Mouse (Mus musculus) layer of hippocampus, adult 8-10 months (tissue): Measurements from ENCODE around the gene Rplp0. TPM values are rescaled to one million over a fixed set of nuclear protein-coding genes. Genes with fewer than 3 reads are reported as not detected.

ENCODE experiments used
- DNase-seq, 2 experiments: peaks; one replicate each; pipeline ENCODE4 v3.0.0; 2022; ENCODE audit warnings: low spot score in 2 of 2
- microRNA-seq, 2 experiments: library from miRNA; unstranded; fragments of <30 nt; microRNA quantifications; one replicate each; pipeline ENCODE4 v1.2.0; 2022
- total RNA-seq, 4 experiments: library from RNA; stranded (reverse); gene quantifications; 2 replicates each; pipeline ENCODE4 v1.2.4; 2022

Gene Rplp0
- total RNA-seq, 4 experiments from 2014 or later, result 188 to 289 (median 230) TPM

GRCm38 (mm10) chr5:115580229-115581001 lies 21.1 kb downstream of the Rplp0 start:
- DNase-seq, result no peak

- no peak for DNase-seq
These were observed 22.4 kb downstream of the Rplp0 start for GRCm38 (mm10) chr5:115581662-115582061.

- no peak for DNase-seq
These were observed 26.3 kb downstream of the Rplp0 start for GRCm38 (mm10) chr5:115585616-115586015.

GRCm38 (mm10) chr5:115586166-115586565 lies 26.9 kb downstream of the Rplp0 start:
- no peak for DNase-seq

GRCm38 (mm10) chr5:115586780-115587179 lies 27.5 kb downstream of the Rplp0 start:
- no peak for DNase-seq

GRCm38 (mm10) chr5:115591028-115591427 lies 31.8 kb downstream of the Rplp0 start:
- DNase-seq, result no peak

- DNase-seq, result no peak
These were observed 32.2 kb downstream of the Rplp0 start for GRCm38 (mm10) chr5:115591506-115591905.

GRCm38 (mm10) chr5:115603561-115603960 lies 44.3 kb downstream of the Rplp0 start:
- no peak for DNase-seq

GRCm38 (mm10) chr5:115611566-115611965 lies 52.3 kb downstream of the Rplp0 start:
- DNase-seq, result no peak

Small RNA genes lying within 50 kb of the gene (microRNA-seq; reads per million reads assigned to microRNA genes)
- gene Mir7029, result 0 to 0.51 reads per million in 2 experiments

Other genes starting within 250 kb of the Rplp0 start
- 10 to 100 TPM; 83.6 to 93.5 (median 86.2) TPM for gene Srsf9, start 232.3 kb upstream of the Rplp0 start, total RNA-seq
- gene Gatc, start 218.3 kb upstream of the Rplp0 start, total RNA-seq, result 10 to 100 TPM; 19.1 to 22.9 (median 20.9) TPM
- gene Triap1, start 218.2 kb upstream of the Rplp0 start, total RNA-seq, result 10 to 100 TPM; 21.1 to 24.6 (median 22.9) TPM
- 100 to 1,000 TPM; 621 to 774 (median 709) TPM for gene Cox6a1, start 210.5 kb upstream of the Rplp0 start, total RNA-seq
- gene Msi1, start 129.9 kb upstream of the Rplp0 start, total RNA-seq, result 10 to 100 TPM; 57.2 to 62.6 (median 60.8) TPM
- gene Pla2g1b, start 93.2 kb upstream of the Rplp0 start, total RNA-seq, result not detected
- 10 to 100 TPM; 34.0 to 58.6 (median 41.9) TPM for gene Sirt4, start 74.7 kb upstream of the Rplp0 start, total RNA-seq
- gene Pxn, start 52.8 kb upstream of the Rplp0 start, total RNA-seq, result 10 to 100 TPM; 38.1 to 45.8 (median 40.2) TPM
- gene Gcn1l1, start 5.8 kb downstream of the Rplp0 start, total RNA-seq, result 10 to 100 TPM; 72.7 to 85.7 (median 77.4) TPM
- gene Rab35, start 72.4 kb downstream of the Rplp0 start, total RNA-seq, result 100 to 1,000 TPM in 1 of 4 experiments, 10 to 100 TPM in 3; 81.0 to 102 (median 87.9) TPM
- gene Bicdl1, start 172.2 kb downstream of the Rplp0 start, total RNA-seq, result 100 to 1,000 TPM; 121 to 148 (median 130) TPM